Mouse (Mus musculus) gastrocnemius, postnatal 10 days (tissue): ENCODE results near the gene 2010003K11Rik. TPM values are rescaled to one million over a fixed set of nuclear protein-coding genes. Genes with fewer than 3 reads are reported as not detected.

Experiments
- DNase-seq: peaks from one replicate; pipeline ENCODE4 v3.0.0; 2021; ENCODE audit warnings: mixed read lengths
- total RNA-seq, 2 experiments: library from RNA; stranded (reverse); gene quantifications; 2 replicates each; pipeline ENCODE4 v1.2.3; 2021

The 2010003K11Rik gene
- total RNA-seq, 2 experiments from 2014 or later: not detected

DNA sequence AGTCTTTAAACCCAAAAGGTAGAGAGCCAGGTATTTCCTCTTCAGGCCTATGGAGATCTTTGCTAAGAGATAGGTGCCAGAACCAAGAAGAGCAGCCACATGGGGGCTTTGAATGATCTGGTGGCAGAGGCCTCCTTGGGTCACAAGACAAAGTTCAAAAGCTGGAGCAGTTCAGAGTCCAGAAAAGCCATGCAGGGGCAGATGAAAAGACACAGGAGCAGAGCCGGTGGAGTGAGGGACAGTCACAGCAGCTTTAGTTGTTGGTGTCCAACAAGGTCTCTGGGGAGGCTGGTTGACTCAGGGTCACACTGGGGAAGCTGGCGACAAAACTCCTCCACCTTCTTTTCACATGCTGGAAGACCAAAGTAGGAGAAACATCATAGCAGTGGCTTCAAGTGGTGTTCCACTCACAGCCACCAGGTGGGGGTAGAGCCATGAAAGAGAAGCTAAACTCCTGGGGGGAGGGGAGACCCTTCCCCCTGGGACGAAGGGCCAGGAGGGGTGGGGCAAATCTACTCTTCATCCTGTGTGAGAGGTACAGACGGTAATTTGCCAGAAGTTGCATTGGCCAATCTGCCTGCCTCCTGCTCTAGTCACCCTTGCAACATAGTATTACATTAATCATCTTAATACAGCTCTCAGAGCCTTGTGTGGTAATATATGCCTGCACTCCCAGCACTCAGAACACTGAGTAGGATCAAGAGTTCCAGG is 965 bp downstream of the 2010003K11Rik start:
- peak; percentile 75 for DNase-seq

GRCm38 (mm10) chr19:4496535-4497262 is 1.7 kb downstream of the 2010003K11Rik start:
- DNase-seq: no peak

GRCm38 (mm10) chr19:4495814-4496213 is 2.6 kb downstream of the 2010003K11Rik start:
- DNase-seq: no peak

DNA sequence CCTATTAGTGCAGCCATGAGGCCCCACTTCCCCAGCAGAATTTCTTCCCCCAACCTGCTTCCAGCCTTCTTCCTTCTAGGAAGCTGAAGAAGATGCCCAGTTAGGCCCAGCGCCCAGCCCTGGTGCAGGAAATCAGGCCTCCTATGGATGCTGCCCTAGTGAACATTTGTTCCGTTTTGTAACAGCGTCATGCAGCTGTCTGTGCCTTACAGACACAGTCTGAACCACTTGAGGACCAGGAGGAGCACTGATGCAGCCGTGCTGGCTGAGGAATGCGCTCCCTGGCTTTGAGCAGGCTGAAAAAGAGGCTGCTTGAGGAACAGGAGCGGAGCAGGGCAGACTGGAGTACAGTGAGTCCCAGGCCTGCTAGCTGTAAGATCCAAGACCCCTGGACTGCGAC is 3.7 kb downstream of the 2010003K11Rik start:
- no peak for DNase-seq

DNA sequence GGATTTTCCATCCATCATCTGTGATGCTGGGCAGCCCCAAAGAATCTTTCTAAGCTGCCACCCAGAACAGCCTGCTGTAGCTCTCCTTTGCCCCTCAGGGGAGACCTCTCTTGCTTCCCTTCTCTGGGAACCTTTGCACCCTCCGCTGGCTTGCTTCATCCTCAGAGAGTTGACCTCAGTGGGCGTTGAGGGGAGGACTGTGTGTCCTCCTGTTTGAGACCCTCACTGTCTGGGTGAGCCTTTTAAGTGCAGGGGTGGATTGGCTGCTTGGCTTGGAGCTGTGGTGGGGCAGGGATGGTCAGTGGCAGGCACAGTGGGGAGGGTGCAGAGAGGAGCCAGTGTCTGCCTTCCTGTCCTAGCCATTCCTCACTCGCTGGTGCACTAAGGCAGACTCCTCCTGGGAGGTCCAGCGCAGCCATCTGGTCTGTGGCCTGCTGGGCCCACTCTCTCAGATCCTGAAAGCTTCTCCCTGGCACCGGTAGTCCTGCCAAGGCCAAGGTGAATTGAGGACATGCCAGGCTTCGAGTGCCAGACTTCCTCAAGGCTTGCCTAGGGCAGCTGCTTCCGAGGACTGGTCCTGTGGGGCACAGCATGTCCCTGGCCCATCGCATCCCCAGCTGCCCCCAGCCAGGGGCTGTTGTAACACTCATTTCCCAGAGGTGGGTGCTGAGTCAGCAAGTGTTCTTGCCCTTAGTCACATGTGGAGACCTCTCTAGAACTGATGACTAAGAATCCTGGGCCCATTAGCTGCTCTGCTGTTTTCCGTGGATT is 5.7 kb downstream of the 2010003K11Rik start:
- peak; percentile 41 for DNase-seq

DNA sequence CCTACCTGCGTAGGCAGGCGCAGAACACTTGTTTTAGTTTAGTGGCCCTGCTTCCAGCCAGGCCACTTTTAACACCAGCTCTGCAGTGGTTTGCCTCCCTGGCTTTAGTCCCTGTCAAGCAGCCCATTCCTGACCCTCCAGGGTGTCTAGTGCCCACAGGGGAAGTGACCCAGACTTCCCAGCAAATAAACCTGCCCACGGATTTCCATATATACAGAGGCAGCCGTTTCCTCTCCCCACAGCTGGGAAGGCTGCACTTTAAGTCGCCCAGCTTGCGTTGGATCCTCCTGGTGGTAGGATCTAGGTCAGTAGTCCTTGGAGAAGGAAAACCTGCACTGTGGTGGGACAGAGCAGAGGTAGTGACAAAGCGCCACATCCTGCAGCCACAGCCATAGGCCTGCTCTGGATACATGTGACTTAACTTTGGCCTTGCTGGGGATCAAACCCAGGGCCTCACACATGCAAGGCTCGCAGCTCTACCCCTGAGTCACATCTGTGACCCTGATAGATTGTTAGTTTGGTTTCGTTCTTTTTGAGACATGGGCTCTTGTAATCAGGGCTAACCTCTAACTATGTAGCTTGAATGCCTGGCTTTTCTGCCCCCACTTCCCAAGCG is 7.2 kb downstream of the 2010003K11Rik start:
- no peak for DNase-seq

DNA sequence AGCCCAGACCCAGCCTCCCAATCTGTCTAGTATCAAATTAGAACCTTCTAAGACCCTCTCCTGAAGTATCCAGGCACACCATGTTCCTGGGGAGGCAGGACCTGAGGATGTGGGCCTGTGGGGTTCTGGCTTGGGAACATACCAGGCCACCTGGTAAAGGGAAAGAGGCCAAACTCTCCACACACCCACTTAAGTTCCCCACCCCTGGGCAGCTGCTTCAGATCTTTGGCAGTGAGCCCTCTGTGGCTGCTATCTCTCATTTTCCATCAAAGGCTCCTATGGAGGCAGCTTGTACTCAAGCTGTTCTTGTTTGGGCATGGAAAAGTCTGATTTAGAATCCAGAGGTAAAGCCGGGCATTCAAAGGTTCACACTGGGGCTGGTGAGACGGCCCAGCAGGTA is 10.5 kb downstream of the 2010003K11Rik start:
- no peak for DNase-seq

GRCm38 (mm10) chr19:4485006-4485405 is 13.4 kb downstream of the 2010003K11Rik start:
- no peak for DNase-seq

DNA sequence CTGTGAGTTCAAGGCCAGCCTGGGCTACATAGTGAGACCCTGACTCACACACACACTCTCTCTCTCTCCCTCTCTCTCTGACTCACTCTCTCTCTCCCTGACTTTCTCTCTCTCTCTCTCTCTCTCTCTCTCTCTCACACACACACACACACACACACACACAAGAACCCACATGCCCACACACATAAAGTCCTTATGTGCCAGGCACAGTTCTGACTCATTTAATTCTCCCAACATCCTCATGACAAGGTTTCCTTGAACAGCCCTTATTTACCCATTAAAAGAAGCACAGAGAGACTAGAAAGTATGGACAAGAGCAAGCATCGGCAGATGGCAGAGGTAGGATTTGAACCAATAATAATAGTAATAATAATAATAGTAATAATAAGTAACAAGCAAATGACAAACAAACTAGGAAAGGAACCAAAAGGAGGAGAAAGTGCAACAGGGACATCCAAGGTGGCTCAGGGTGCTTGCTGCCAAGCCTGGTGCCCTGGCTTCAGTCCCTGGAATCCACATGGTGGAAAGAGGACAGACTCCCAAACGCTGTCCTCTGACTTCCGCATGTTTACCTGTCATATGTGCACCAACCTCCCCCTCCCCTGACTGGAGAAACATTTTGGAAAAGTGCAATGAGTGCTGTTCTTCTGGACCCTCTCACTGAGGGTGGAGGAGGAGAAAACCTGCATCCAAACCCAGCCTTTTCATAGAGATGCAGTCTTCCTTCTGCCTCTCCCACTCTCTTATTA is 16.1 kb downstream of the 2010003K11Rik start:
- DNase-seq: no peak

DNA sequence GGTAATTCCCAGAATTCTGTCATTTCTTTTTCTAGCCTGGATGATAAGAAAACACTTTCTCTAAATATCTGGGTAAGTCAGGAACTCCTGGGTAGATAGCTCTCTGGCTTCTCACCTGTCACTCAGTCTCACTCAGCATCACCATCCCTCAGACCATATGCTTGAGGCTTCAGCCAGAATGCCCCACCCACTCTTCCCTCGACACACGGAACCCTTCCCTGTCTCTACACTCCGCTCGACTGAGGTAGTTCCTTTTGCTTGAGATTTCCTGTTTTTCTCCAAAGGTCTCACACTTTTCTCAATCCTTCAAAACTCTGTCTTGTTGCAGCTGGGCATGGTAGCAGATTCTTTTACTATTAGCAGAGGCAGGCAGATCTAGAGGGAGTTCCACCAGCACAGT is 17.1 kb downstream of the 2010003K11Rik start:
- no peak for DNase-seq

GRCm38 (mm10) chr19:4480041-4480440 is 18.3 kb downstream of the 2010003K11Rik start:
- DNase-seq: no peak

GRCm38 (mm10) chr19:4478190-4478516 is 20.2 kb downstream of the 2010003K11Rik start:
- no peak for DNase-seq

DNA sequence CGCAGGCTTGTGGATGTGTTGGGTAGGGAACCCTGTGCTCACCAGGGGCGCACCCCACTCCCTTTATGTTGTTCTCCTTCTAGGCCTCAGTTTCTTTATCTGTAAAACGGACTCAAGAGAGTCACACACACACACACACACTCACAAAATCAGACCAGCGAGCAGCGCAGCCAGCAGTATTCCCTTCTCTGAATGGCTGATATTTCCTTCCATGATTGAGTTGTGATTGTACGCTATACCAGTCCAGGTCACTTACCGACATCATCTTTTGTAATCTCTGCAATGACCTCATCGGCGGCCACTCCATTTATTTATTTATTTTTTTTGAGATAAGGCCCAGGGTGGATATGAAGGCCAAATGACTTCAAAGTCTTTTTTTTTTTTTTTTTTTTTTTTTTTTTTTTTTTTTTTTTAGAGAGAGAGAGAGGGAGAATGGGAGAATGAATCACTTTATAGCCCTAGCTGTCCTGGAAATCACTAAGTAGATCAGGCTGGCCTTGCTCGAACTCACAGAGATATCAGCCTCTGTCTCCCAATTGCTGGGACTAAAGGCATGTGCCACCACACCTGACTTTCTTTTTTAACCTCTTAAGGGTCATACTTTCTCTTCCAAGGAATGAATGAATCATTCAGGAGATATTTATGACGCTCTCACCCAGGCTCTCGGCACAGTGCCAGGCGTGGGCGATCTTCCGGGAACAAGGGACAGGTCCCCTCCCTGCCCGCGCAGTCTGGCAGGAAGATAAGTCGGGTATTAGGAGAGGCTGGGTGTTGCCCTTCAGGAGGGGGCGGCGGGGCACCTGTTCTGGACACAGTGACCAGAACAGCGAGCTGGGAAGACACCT is 20.8 kb downstream of the 2010003K11Rik start, which contains the start of gene Syt12:
TSS of gene Syt12 (minus strand) at position 103 of the 845 bp plus-strand sequence.
- peak; percentile 28 for DNase-seq

DNA sequence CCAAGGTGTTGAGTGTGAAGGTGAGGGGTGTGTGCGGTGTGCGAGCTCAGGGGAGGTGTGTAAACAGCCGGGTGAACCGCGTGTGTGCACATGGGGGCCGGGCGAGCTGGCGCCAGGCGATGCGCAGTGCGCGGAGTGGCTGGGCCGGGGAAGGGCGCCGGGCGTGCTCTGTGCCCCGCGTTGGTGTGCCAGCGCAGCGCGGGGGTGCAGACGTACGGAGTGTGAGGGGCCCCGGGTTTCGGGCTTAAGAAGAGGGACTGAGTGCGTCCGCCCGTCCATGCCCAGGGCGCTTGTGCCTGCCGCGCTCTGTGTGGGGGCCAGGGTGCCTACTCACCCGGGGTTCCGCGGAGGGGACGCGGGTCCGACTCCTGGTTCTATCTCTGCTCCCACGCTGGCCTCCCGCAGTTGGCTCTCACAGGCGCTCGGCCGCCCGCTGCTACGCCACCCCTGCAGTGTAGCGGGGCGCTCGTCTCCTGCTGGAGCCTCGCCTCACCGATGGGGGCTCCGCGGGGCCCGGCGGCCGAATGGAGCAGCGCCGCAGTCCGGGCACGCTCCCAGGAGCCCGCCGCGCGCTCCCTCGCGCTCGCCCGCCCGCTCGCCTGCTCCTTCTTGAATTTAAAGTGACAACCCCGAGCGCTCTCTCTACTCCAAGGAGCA is 21.7 kb downstream of the 2010003K11Rik start:
- peak; percentile 47 for DNase-seq

GRCm38 (mm10) chr19:4475224-4475925 is 23.0 kb downstream of the 2010003K11Rik start:
- no peak for DNase-seq

DNA sequence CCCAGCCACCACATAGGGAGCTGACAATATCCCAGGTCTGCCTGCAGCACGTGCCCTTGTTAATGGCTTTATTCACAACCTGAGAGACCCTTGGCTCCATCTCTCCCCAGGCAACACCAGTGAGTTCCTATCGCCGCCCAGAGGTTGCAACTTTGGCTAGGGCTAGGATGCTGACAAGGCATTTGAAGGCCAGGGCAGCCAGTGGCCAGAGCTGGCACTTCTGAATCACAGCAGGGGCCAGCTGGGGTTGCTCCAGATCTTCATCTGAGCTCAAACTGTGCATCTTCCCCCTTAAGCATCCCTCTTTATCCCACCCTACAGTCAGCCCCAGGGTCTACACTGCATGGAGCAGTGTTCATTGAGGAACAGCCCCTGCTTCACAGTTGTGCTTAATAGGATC is 23.6 kb downstream of the 2010003K11Rik start:
- no peak for DNase-seq

- DNase-seq: no peak
Observed at GRCm38 (mm10) chr19:4473549-4473948, 24.8 kb downstream of the 2010003K11Rik start.

- no peak for DNase-seq
Observed at GRCm38 (mm10) chr19:4468363-4468762, 30.0 kb downstream of the 2010003K11Rik start.

DNA sequence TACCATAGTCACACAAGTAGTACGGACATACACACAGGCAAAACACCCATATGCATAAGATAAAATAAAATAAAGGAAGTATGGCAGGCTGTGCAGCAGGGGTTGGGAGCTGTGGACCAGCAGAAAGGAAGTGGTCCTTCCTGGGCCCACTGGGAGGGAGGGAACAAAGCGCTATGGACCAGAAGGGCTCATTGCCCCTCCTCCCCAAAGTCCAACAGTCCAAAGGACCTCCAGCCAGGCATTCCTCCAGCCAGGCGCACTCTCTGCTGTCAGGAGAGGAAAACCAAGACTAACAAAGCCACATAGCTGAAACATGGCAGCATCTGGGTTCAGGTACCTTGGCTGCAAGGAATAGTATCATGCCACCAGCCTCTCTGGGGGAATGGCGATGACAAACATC is 33.7 kb downstream of the 2010003K11Rik start:
- no peak for DNase-seq

- DNase-seq: no peak
Observed at GRCm38 (mm10) chr19:4461981-4462380, 36.4 kb downstream of the 2010003K11Rik start.
